Mouse (Mus musculus): ENCODE measurements around the gene Gars. TPM values are rescaled to one million over a fixed set of nuclear protein-coding genes. Genes with fewer than 3 reads are reported as not detected.

The Gars gene
- polyA plus RNA-seq, 1 experiment: 4.4 TPM

GRCm38 (mm10) chr6:55003559-55003958, 34.2 kb upstream of the Gars start:
- Histone ChIP-seq H3K4me1 (ENCODE audit: control insufficient read depth) (no peaks in the 10 kb centered on the region), H3K9me3 (ENCODE audit: control insufficient read depth, low read length) (no peaks in the 10 kb centered on the region), H3K36me3 (ENCODE audit: control insufficient read depth) (no peaks in the 10 kb centered on the region), H3K4me3 (replicated peaks) (no peak overlapping the region), H3K27me3 (ENCODE audit: control insufficient read depth) (peaks cover 8% of the 10 kb centered on the region; the same call in 1 of the 2 replicates)
- TF ChIP-seq GATA1 (IDR thresholded peaks at IDR 0.05; ENCODE audit: low read length) (no peak), TAL1 (IDR thresholded peaks at IDR 0.05; ENCODE audit: low read length) (no peak)

GRCm38 (mm10) chr6:55008401-55008800, 29.4 kb upstream of the Gars start:
- peaks cover 10% of the 10 kb centered on the region for H3K27me3 ChIP-seq (ENCODE audit: control insufficient read depth)
- H3K4me1 ChIP-seq (ENCODE audit: control insufficient read depth): no peaks in the 10 kb centered on the region
- H3K9me3 ChIP-seq (ENCODE audit: control insufficient read depth, low read length): no peaks in the 10 kb centered on the region
- no peak overlapping the region for H3K4me3 ChIP-seq (replicated peaks)
- no peak for TF ChIP-seq TAL1 (IDR thresholded peaks at IDR 0.05; ENCODE audit: low read length)
- TF ChIP-seq GATA1 (IDR thresholded peaks at IDR 0.05; ENCODE audit: low read length): no peak
- no peaks in the 10 kb centered on the region for H3K36me3 ChIP-seq (ENCODE audit: control insufficient read depth)

- Histone ChIP-seq H3K4me1 (ENCODE audit: control insufficient read depth) (no peaks in the 10 kb centered on the region), H3K9me3 (ENCODE audit: control insufficient read depth, low read length) (no peaks in the 10 kb centered on the region), H3K36me3 (ENCODE audit: control insufficient read depth) (no peaks in the 10 kb centered on the region), H3K27me3 (ENCODE audit: control insufficient read depth) (peaks cover 10% of the 10 kb centered on the region), H3K4me3 (replicated peaks) (no peak overlapping the region)
- TF ChIP-seq GATA1 (IDR thresholded peaks at IDR 0.05; ENCODE audit: low read length) (no peak), TAL1 (IDR thresholded peaks at IDR 0.05; ENCODE audit: low read length) (no peak)
These were observed 28.2 kb upstream of the Gars start for GRCm38 (mm10) chr6:55009391-55010230.

- Histone ChIP-seq H3K4me3 (replicated peaks) (no peak overlapping the region), H3K9me3 (ENCODE audit: control insufficient read depth, low read length) (no peaks in the 10 kb centered on the region), H3K27me3 (ENCODE audit: control insufficient read depth) (peaks cover 10% of the 10 kb centered on the region), H3K36me3 (ENCODE audit: control insufficient read depth) (no peaks in the 10 kb centered on the region), H3K4me1 (ENCODE audit: control insufficient read depth) (no peaks in the 10 kb centered on the region)
- TF ChIP-seq TAL1 (IDR thresholded peaks at IDR 0.05; ENCODE audit: low read length): no peak
- peak; percentile 65 for TF ChIP-seq GATA1 (IDR thresholded peaks at IDR 0.05; ENCODE audit: low read length)
These were observed 27.3 kb upstream of the Gars start for GRCm38 (mm10) chr6:55010330-55011091.

- H3K36me3 ChIP-seq (ENCODE audit: control insufficient read depth): no peaks in the 10 kb centered on the region
- TF ChIP-seq GATA1 (IDR thresholded peaks at IDR 0.05; ENCODE audit: low read length) (no peak), TAL1 (IDR thresholded peaks at IDR 0.05; ENCODE audit: low read length) (no peak)
These were observed 25.3 kb upstream of the Gars start for GRCm38 (mm10) chr6:55012516-55012915.

GRCm38 (mm10) chr6:55014184-55014583, 23.6 kb upstream of the Gars start:
- H3K27me3 ChIP-seq (ENCODE audit: control insufficient read depth): peaks cover 7% of the 10 kb centered on the region
- H3K36me3 ChIP-seq (ENCODE audit: control insufficient read depth): no peaks in the 10 kb centered on the region
- TF ChIP-seq GATA1 (IDR thresholded peaks at IDR 0.05; ENCODE audit: low read length): no peak
- TF ChIP-seq TAL1 (IDR thresholded peaks at IDR 0.05; ENCODE audit: low read length): no peak
- H3K4me3 ChIP-seq (replicated peaks): no peak overlapping the region
- H3K9me3 ChIP-seq (ENCODE audit: control insufficient read depth, low read length): no peaks in the 10 kb centered on the region
- H3K4me1 ChIP-seq (ENCODE audit: control insufficient read depth): no peaks in the 10 kb centered on the region; the same call in 1 of the 2 replicates

More at GRCm38 (mm10) chr6:55012516-55012915, 25.3 kb upstream of the Gars start:
- peaks cover 10% of the 10 kb centered on the region for H3K27me3 ChIP-seq (ENCODE audit: control insufficient read depth)
- H3K9me3 ChIP-seq (ENCODE audit: control insufficient read depth, low read length): no peaks in the 10 kb centered on the region
- no peaks in the 10 kb centered on the region; the same call in 1 of the 2 replicates for H3K4me1 ChIP-seq (ENCODE audit: control insufficient read depth)
- no peak overlapping the region for H3K4me3 ChIP-seq (replicated peaks)

- no peak overlapping the region for H3K4me3 ChIP-seq (replicated peaks)
- TF ChIP-seq GATA1 (IDR thresholded peaks at IDR 0.05; ENCODE audit: low read length): no peak
- TF ChIP-seq TAL1 (IDR thresholded peaks at IDR 0.05; ENCODE audit: low read length): no peak
- no peaks in the 10 kb centered on the region for H3K36me3 ChIP-seq (ENCODE audit: control insufficient read depth)
- no peaks in the 10 kb centered on the region for H3K9me3 ChIP-seq (ENCODE audit: control insufficient read depth, low read length)
- H3K4me1 ChIP-seq (ENCODE audit: control insufficient read depth): no peaks in the 10 kb centered on the region; the same call in 1 of the 2 replicates
- peaks cover 4% of the 10 kb centered on the region for H3K27me3 ChIP-seq (ENCODE audit: control insufficient read depth)
These were observed 21.6 kb upstream of the Gars start for GRCm38 (mm10) chr6:55016236-55016635.

- Histone ChIP-seq H3K36me3 (ENCODE audit: control insufficient read depth) (no peaks in the 10 kb centered on the region), H3K9me3 (ENCODE audit: control insufficient read depth, low read length) (no peaks in the 10 kb centered on the region), H3K4me3 (replicated peaks) (no peak overlapping the region), H3K4me1 (ENCODE audit: control insufficient read depth) (peaks cover 3% of the 10 kb centered on the region), H3K27me3 (ENCODE audit: control insufficient read depth) (peaks cover 4% of the 10 kb centered on the region)
- TF ChIP-seq TAL1 (IDR thresholded peaks at IDR 0.05; ENCODE audit: low read length) (no peak), GATA1 (IDR thresholded peaks at IDR 0.05; ENCODE audit: low read length) (no peak)
These were observed 20.9 kb upstream of the Gars start for GRCm38 (mm10) chr6:55016710-55017583.
